Mouse (Mus musculus): ENCODE results near the gene Nbas. TPM values are rescaled to one million over a fixed set of nuclear protein-coding genes. Genes with fewer than 3 reads are reported as not detected.

The Nbas gene
- total and polyA plus RNA-seq, 2 experiments from 2014 or later: 3.9 to 20.2 TPM

DNA sequence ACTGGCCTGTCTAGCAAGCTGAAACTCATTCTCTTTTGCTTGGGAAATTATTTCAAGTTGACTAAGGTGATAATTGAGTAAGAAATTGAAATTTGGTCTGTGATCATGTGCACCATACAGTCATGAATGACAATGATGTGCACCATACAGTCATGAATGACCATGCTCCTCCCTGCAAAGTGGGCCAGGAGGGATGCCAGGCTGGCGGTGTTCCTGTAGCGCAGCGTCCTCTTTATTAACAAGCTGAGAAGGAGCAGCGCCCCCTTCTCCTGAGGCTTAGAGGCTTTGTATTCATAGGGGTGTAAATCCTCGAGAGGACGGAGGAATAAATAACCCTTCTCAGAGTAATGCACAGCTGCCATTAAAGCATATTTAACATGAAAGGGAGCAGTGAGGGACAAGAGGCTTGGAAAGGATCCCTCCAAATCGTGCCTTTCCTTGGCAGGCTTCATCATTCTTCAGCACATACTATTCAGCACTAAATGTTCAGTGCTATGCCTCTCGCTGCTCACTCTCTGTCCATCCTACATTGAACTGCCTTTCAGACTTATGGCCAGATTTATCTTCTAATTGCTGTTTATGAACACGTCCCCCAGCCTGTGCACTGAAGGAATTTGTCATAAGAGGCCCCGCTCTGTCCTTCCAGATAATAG lies 230.4 kb downstream of the Nbas start:
- Histone ChIP-seq H3K9ac (replicated peaks; ENCODE audit: low read depth, low read length) (no peak overlapping the region), H3K27ac (ENCODE audit: low read depth) (no peak overlapping the region), H3K27me3 (ENCODE audit: control insufficient read depth, insufficient read depth, low read length) (no peaks in the 10 kb centered on the region), H3K4me3 (ENCODE audit: low read depth, low read length) (no peak overlapping the region), H3K4me1 (ENCODE audit: control insufficient read depth, insufficient read depth) (no peaks in the 10 kb centered on the region), H3K4me2 (ENCODE audit: low read depth, low read length) (no peak overlapping the region), H3K36me3 (replicated peaks; ENCODE audit: control insufficient read depth, insufficient read depth, low read length) (no peaks in the 10 kb centered on the region), H3K9me3 (replicated peaks; ENCODE audit: control insufficient read depth, low read length) (no peaks in the 10 kb centered on the region)
- ATAC-seq (ENCODE audit: insufficient read depth, low read depth) (no peak), DNase-seq (ENCODE audit: low spot score) (no peak)
- no peak for TF ChIP-seq EP300 (IDR thresholded peaks at IDR 0.05; ENCODE audit: low read depth)
- no peak for TF ChIP-seq CTCF (IDR thresholded peaks at IDR 0.05; ENCODE audit: low read depth)
- 69% methylated on average over 10 of the region's 10 CpGs for WGBS

DNA sequence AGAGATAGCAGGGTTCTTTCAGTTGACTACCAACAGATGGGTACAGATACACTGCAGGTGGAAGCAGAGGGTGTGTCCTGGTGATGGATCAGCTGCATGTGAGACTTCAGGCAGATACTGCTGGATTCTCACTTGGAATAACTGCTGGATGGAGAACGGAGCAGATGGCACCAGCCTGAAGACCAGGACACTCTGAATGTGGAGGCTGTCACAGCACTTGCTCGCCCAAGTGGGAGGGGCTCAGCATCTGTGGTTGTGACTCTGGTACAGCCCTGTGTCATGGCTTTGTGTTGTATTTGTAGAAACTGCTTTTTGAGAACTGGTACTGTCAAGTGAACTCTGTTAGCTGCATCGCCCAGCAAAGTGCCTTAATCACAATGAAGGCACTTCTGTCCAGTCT lies 231.3 kb downstream of the Nbas start:
- Histone ChIP-seq H3K9ac (replicated peaks; ENCODE audit: low read depth, low read length) (no peak overlapping the region), H3K4me3 (ENCODE audit: low read depth, low read length) (no peak overlapping the region), H3K4me1 (ENCODE audit: control insufficient read depth, insufficient read depth) (no peaks in the 10 kb centered on the region), H3K36me3 (replicated peaks; ENCODE audit: control insufficient read depth, insufficient read depth, low read length) (no peaks in the 10 kb centered on the region), H3K27ac (ENCODE audit: low read depth) (no peak overlapping the region), H3K9me3 (replicated peaks; ENCODE audit: control insufficient read depth, low read length) (no peaks in the 10 kb centered on the region), H3K4me2 (ENCODE audit: low read depth, low read length) (no peak overlapping the region), H3K27me3 (ENCODE audit: control insufficient read depth, insufficient read depth, low read length) (no peaks in the 10 kb centered on the region)
- no peak for TF ChIP-seq EP300 (IDR thresholded peaks at IDR 0.05; ENCODE audit: low read depth)
- TF ChIP-seq CTCF (IDR thresholded peaks at IDR 0.05; ENCODE audit: low read depth): no peak
- DNase-seq (ENCODE audit: low spot score) (no peak), ATAC-seq (ENCODE audit: insufficient read depth, low read depth) (no peak)
- 88% methylated on average over 3 of the region's 3 CpGs for WGBS

- Histone ChIP-seq H3K4me1 (ENCODE audit: control insufficient read depth, insufficient read depth) (no peaks in the 10 kb centered on the region), H3K9me3 (replicated peaks; ENCODE audit: control insufficient read depth, low read length) (no peaks in the 10 kb centered on the region), H3K36me3 (replicated peaks; ENCODE audit: control insufficient read depth, insufficient read depth, low read length) (no peaks in the 10 kb centered on the region), H3K4me3 (ENCODE audit: low read depth, low read length) (no peak overlapping the region), H3K27me3 (ENCODE audit: control insufficient read depth, insufficient read depth, low read length) (no peaks in the 10 kb centered on the region), H3K27ac (ENCODE audit: low read depth) (no peak overlapping the region), H3K9ac (replicated peaks; ENCODE audit: low read depth, low read length) (no peak overlapping the region), H3K4me2 (ENCODE audit: low read depth, low read length) (no peak overlapping the region)
- no peak for TF ChIP-seq CTCF (IDR thresholded peaks at IDR 0.05; ENCODE audit: low read depth)
- no peak for TF ChIP-seq EP300 (IDR thresholded peaks at IDR 0.05; ENCODE audit: low read depth)
- no peak for ATAC-seq (ENCODE audit: insufficient read depth, low read depth)
- no peak for DNase-seq (ENCODE audit: low spot score)
- WGBS: 78% methylated on average over 5 of the region's 5 CpGs
These were observed 236.0 kb downstream of the Nbas start for GRCm38 (mm10) chr12:13504771-13505444.

GRCm38 (mm10) chr12:13518082-13518481 lies 249.1 kb downstream of the Nbas start:
- peaks cover 18% of the 10 kb centered on the region for H3K36me3 ChIP-seq (replicated peaks; ENCODE audit: control insufficient read depth, insufficient read depth, low read length)
- DNase-seq (ENCODE audit: low spot score): no peak
- H3K4me1 ChIP-seq (ENCODE audit: control insufficient read depth, insufficient read depth): no peaks in the 10 kb centered on the region
- TF ChIP-seq EP300 (IDR thresholded peaks at IDR 0.05; ENCODE audit: low read depth) (no peak), CTCF (IDR thresholded peaks at IDR 0.05; ENCODE audit: low read depth) (no peak)
- no peak overlapping the region for H3K9ac ChIP-seq (replicated peaks; ENCODE audit: low read depth, low read length)
- no peak for ATAC-seq (ENCODE audit: insufficient read depth, low read depth)
- H3K27ac ChIP-seq (ENCODE audit: low read depth): no peak overlapping the region
- 24% methylated on average over 1 of the region's 1 CpGs for WGBS
- H3K4me2 ChIP-seq (ENCODE audit: low read depth, low read length): no peak overlapping the region
- H3K9me3 ChIP-seq (replicated peaks; ENCODE audit: control insufficient read depth, low read length): no peaks in the 10 kb centered on the region
- H3K27me3 ChIP-seq (ENCODE audit: control insufficient read depth, insufficient read depth, low read length): no peaks in the 10 kb centered on the region
- H3K4me3 ChIP-seq (ENCODE audit: low read depth, low read length): no peak overlapping the region

- H3K9ac ChIP-seq (replicated peaks; ENCODE audit: low read depth, low read length): no peak overlapping the region
- TF ChIP-seq EP300 (IDR thresholded peaks at IDR 0.05; ENCODE audit: low read depth): no peak
- no peak for TF ChIP-seq CTCF (IDR thresholded peaks at IDR 0.05; ENCODE audit: low read depth)
- WGBS: 78% methylated on average over 6 of the region's 6 CpGs
- H3K4me3 ChIP-seq (ENCODE audit: low read depth, low read length): no peak overlapping the region
- ATAC-seq (ENCODE audit: insufficient read depth, low read depth) (no peak), DNase-seq (ENCODE audit: low spot score) (no peak)
- no peaks in the 10 kb centered on the region for H3K27me3 ChIP-seq (ENCODE audit: control insufficient read depth, insufficient read depth, low read length)
- H3K27ac ChIP-seq (ENCODE audit: low read depth): no peak overlapping the region
- H3K4me1 ChIP-seq (ENCODE audit: control insufficient read depth, insufficient read depth): no peaks in the 10 kb centered on the region
- H3K9me3 ChIP-seq (replicated peaks; ENCODE audit: control insufficient read depth, low read length): no peaks in the 10 kb centered on the region
- H3K4me2 ChIP-seq (ENCODE audit: low read depth, low read length): no peak overlapping the region
- peaks cover 18% of the 10 kb centered on the region for H3K36me3 ChIP-seq (replicated peaks; ENCODE audit: control insufficient read depth, insufficient read depth, low read length)
These were observed 250.5 kb downstream of the Nbas start for GRCm38 (mm10) chr12:13519413-13519812.
